Mouse (Mus musculus) kidney, adult 18-20 months (tissue): ENCODE data around the gene Pitx2.

Experiments used
- DNase-seq: peaks from one replicate; pipeline ENCODE4 v3.0.0; 2021

Pitx2 gene

GRCm38 (mm10) chr3:129202871-129203740, 3.4 kb downstream of the Pitx2 start:
- DNase-seq = no peak

GRCm38 (mm10) chr3:129203761-129204440, 4.2 kb downstream of the Pitx2 start:
- no peak for DNase-seq

GRCm38 (mm10) chr3:129204441-129205313, 5.0 kb downstream of the Pitx2 start:
- peak; percentile 70 for DNase-seq

GRCm38 (mm10) chr3:129205481-129206175, 6.0 kb downstream of the Pitx2 start:
- no peak for DNase-seq

- no peak for DNase-seq
These were observed 7.1 kb downstream of the Pitx2 start for GRCm38 (mm10) chr3:129206776-129207175.

GRCm38 (mm10) chr3:129207231-129208030, 7.8 kb downstream of the Pitx2 start:
- no peak for DNase-seq

- no peak for DNase-seq
These were observed 8.3 kb downstream of the Pitx2 start for GRCm38 (mm10) chr3:129208031-129208380.

- DNase-seq = no peak
These were observed 8.7 kb downstream of the Pitx2 start for GRCm38 (mm10) chr3:129208421-129208820.

- DNase-seq = no peak
These were observed 9.6 kb downstream of the Pitx2 start for GRCm38 (mm10) chr3:129209266-129209665.

- DNase-seq = no peak
These were observed 10.1 kb downstream of the Pitx2 start for GRCm38 (mm10) chr3:129209771-129210170.

- no peak for DNase-seq
These were observed 12.5 kb downstream of the Pitx2 start for GRCm38 (mm10) chr3:129212038-129212645.

- DNase-seq = no peak
These were observed 13.1 kb downstream of the Pitx2 start for GRCm38 (mm10) chr3:129212807-129213206.

GRCm38 (mm10) chr3:129213633-129214145, 14.0 kb downstream of the Pitx2 start:
- peak; percentile 75 for DNase-seq

- peak; percentile 43 for DNase-seq
These were observed 14.5 kb downstream of the Pitx2 start for GRCm38 (mm10) chr3:129214146-129214665.

- DNase-seq = no peak
These were observed 15.0 kb downstream of the Pitx2 start for GRCm38 (mm10) chr3:129214666-129215161.

GRCm38 (mm10) chr3:129215241-129215750, 15.6 kb downstream of the Pitx2 start:
- DNase-seq = peak; percentile 37

GRCm38 (mm10) chr3:129215751-129216331, 16.2 kb downstream of the Pitx2 start:
- DNase-seq = peak; percentile 67

- DNase-seq = no peak
These were observed 16.8 kb downstream of the Pitx2 start for GRCm38 (mm10) chr3:129216491-129216890.

GRCm38 (mm10) chr3:129216911-129217561, 17.4 kb downstream of the Pitx2 start:
- peak; percentile 63 for DNase-seq
